12 mouse cellular contexts compared by ENCODE assay signal in genomic region chr2:131748791-131749190, GRCm38 (mm10).
DNase-seq lines count a peak whose midpoint lies in the region; ATAC-seq and TF ChIP-seq lines count a peak whose summit lies in the region.
"Had no signal": no experiment of that assay in that cellular context is flagged by ENCODE, and none has a peak within 500 bp of the region (broad histone marks: within the 10 kb centered on the region; RNA-seq: fewer than 3 reads in every experiment).

No protein-coding gene starts in this region.

- ATAC-seq in lung, embryonic 16.5 days (ENCODE audit: low read depth) = peak; percentile 70
- ATAC-seq: liver, embryonic 12.5 days had no signal

- no peaks in the 10 kb centered on the region for H3K36me3 ChIP-seq in lung, embryonic 16.5 days (ENCODE audit: control insufficient read depth, insufficient read depth, low read length)
- H3K36me3 ChIP-seq: liver, embryonic 12.5 days; stomach, embryonic 15.5 days had no signal

- H3K9me3 ChIP-seq in lung, embryonic 16.5 days (ENCODE audit: control insufficient read depth, low read length) = no peaks in the 10 kb centered on the region
- H3K9me3 ChIP-seq: liver, embryonic 12.5 days; stomach, embryonic 15.5 days had no signal

- no peak overlapping the region for H3K4me2 ChIP-seq in lung, embryonic 16.5 days (ENCODE audit: low read depth, low read length)
- H3K4me2 ChIP-seq: liver, embryonic 12.5 days; stomach, embryonic 15.5 days had no signal

- 41% methylated on average over 10 of the region's 10 CpGs for WGBS in lung, embryonic 16.5 days

- H3K4me3 ChIP-seq in lung, embryonic 16.5 days (ENCODE audit: low read length) = no peak overlapping the region
- no peak overlapping the region for H3K4me3 ChIP-seq in left cerebral cortex, adult 2 months
- H3K4me3 ChIP-seq: heart, adult 2 months; liver, embryonic 12.5 days; stomach, embryonic 15.5 days had no signal

- peaks cover 15% of the 10 kb centered on the region for H3K4me1 ChIP-seq in lung, embryonic 16.5 days (replicated peaks; ENCODE audit: control insufficient read depth, insufficient read depth, low read length)
- H3K4me1 ChIP-seq: liver, embryonic 12.5 days had no signal

- H3K27ac ChIP-seq in lung, embryonic 16.5 days (ENCODE audit: low read length) = peak overlapping the region; percentile 63
- H3K27ac ChIP-seq in left cerebral cortex, adult 2 months = peak overlapping the region; percentile 70
- H3K27ac ChIP-seq: heart, adult 2 months; liver, embryonic 12.5 days; stomach, embryonic 15.5 days had no signal

- intact Hi-C loops in left cerebral cortex, adult 2 months (cut with DNase I) = loop anchor here (1.0 kb wide), 2 partner anchors 50 to 76 kb away; no protein-coding TSS in a partner anchor

- no peak for DNase-seq in lung, postnatal 36 days
- DNase-seq in frontal cortex, postnatal 36 days (ENCODE audit: low spot score in 2 of 2) = peak; percentile 76 to 84
- DNase-seq in left cerebral cortex, adult 2 months (ENCODE audit: extremely low spot score in 1 of 2, low spot score in 2 of 2) = peak; percentile 65 to 71
- DNase-seq in right cerebral cortex, postnatal 36 days (ENCODE audit: low spot score in 2 of 2) = peak; percentile 81 to 91
- no peak for DNase-seq in adrenal gland, postnatal 10 days
- DNase-seq in spleen, adult 18-20 months = no peak
- DNase-seq: cerebellum, postnatal 25 days; heart, adult 2 months; kidney, postnatal 10 days had no signal

- TF ChIP-seq CTCF in left cerebral cortex, adult 2 months (IDR thresholded peaks at IDR 0.05) = no peak

- no peaks in the 10 kb centered on the region for H3K27me3 ChIP-seq in lung, embryonic 16.5 days (ENCODE audit: control insufficient read depth, insufficient read depth, low read depth, low read length)
- H3K27me3 ChIP-seq: liver, embryonic 12.5 days; stomach, embryonic 15.5 days had no signal

- no peak overlapping the region for H3K9ac ChIP-seq in lung, embryonic 16.5 days (ENCODE audit: low read length)
- H3K9ac ChIP-seq: liver, embryonic 12.5 days; stomach, embryonic 15.5 days had no signal

Comparison
In these comparisons a context has a peak if more than half of its experiments do, and no peak if none do; other contexts are left out.
1. DNase-seq: peak in frontal cortex, postnatal 36 days (2 of 2), left cerebral cortex, adult 2 months (2 of 2) and right cerebral cortex, postnatal 36 days (2 of 2); none in lung, postnatal 36 days (single experiment), adrenal gland, postnatal 10 days (single experiment) and spleen, adult 18-20 months (0 of 2).